Mouse (Mus musculus) G1E (cell line): ENCODE results near the gene Gm49358. TPM values are rescaled to one million over a fixed set of nuclear protein-coding genes. Genes with fewer than 3 reads are reported as not detected.

Source experiments
- ATAC-seq: 2 replicates; pipeline ENCODE4 v1.8.0; 2016; ENCODE audit warnings: mild to moderate bottlenecking; ENCODE audit not compliant: insufficient number of reproducible peaks, poor library complexity, low FRiP score, severe bottlenecking; ENCODE audit errors: extremely low read depth
- DNase-seq: peaks from one replicate; pipeline ENCODE4 v3.0.0; 2012; ENCODE audit warnings: low spot score
- H3K27me3 ChIP-seq: 2 replicates; pipeline ENCODE4 v1.6.1; 2012; ENCODE audit warnings: mild to moderate bottlenecking, low read length, inconsistent platforms; ENCODE audit not compliant: insufficient read depth
- H3K36me3 ChIP-seq: replicated peaks from 2 replicates; pipeline ENCODE3; 2012; ENCODE audit warnings: mild to moderate bottlenecking, inconsistent platforms
- H3K4me1 ChIP-seq: 2 replicates; pipeline ENCODE4 v1.6.1; 2012; ENCODE audit warnings: low read depth, low read length, inconsistent platforms, mixed read lengths; ENCODE audit not compliant: insufficient read depth
- H3K4me3 ChIP-seq: 2 replicates; pipeline ENCODE4 v1.5.1; 2012; ENCODE audit warnings: low read depth, mild to moderate bottlenecking, inconsistent platforms, low read length, moderate library complexity, mixed read lengths
- H3K9me3 ChIP-seq: replicated peaks from 2 replicates; pipeline ENCODE4 v1.6.1; 2012; ENCODE audit warnings: inconsistent platforms
- CTCF ChIP-seq: IDR thresholded peaks from 2 replicates; pipeline ENCODE4 v1.5.1; 2012; ENCODE audit warnings: low read depth, low read length, inconsistent platforms, mixed read lengths
- GATA1 ChIP-seq: IDR thresholded peaks from 2 replicates; pipeline ENCODE4 v1.6.1; 2012; ENCODE audit warnings: borderline replicate concordance, low read length, inconsistent platforms, mixed read lengths
- GATA2 ChIP-seq: IDR thresholded peaks from 2 replicates; pipeline ENCODE4 v1.6.1; 2012; ENCODE audit warnings: low read depth, low read length, inconsistent platforms, borderline replicate concordance
- POLR2AphosphoS5 ChIP-seq: IDR thresholded peaks from 2 replicates; pipeline ENCODE4 v1.6.1; 2012; ENCODE audit warnings: low read depth, low read length, inconsistent platforms; ENCODE audit not compliant: insufficient replicate concordance
- TAL1 ChIP-seq: conservative IDR thresholded peaks from 2 replicates; pipeline ENCODE4 v1.6.1; 2012; ENCODE audit warnings: low read depth, low read length, inconsistent platforms, mixed read lengths
- polyA plus RNA-seq: library from polyadenylated mRNA; stranded (reverse); fragments of >175 nt; gene quantifications from 2 replicates; pipeline ENCODE4 v1.2.3, GENCODE M21; 2012
- total RNA-seq, 2 experiments: library from RNA; stranded (forward) in 1 of 2; stranded (reverse) in 1 of 2; fragments of 200-1000 nt in 1 of 2; fragments of >200 nt in 1 of 2; fragmentation: Nextera tagmentation in 1 of 2; gene quantifications; 2 replicates each; pipeline ENCODE4 v1.2.3; 2014 to 2017

Gm49358 gene
- total and polyA plus RNA-seq, 3 experiments = not detected

- H3K4me3 ChIP-seq = no peak overlapping the region
- no peak for ATAC-seq
- no peaks in the 10 kb centered on the region for H3K9me3 ChIP-seq
- no peak for DNase-seq
- H3K4me1 ChIP-seq = peaks cover 68% of the 10 kb centered on the region
- no peak for TF ChIP-seq TAL1
- TF ChIP-seq POLR2AphosphoS5 = no peak
- TF ChIP-seq CTCF = no peak
- peaks cover 23% of the 10 kb centered on the region for H3K36me3 ChIP-seq
- H3K27me3 ChIP-seq = no peaks in the 10 kb centered on the region
These were observed 18.9 kb downstream of the Gm49358 start for GRCm38 (mm10) chr10:86782656-86783055.

- no peaks in the 10 kb centered on the region for H3K27me3 ChIP-seq
- ATAC-seq (no peak), DNase-seq (no peak)
- peaks cover 30% of the 10 kb centered on the region for H3K36me3 ChIP-seq
- peaks cover 63% of the 10 kb centered on the region for H3K4me1 ChIP-seq
- H3K9me3 ChIP-seq = no peaks in the 10 kb centered on the region
- no peak overlapping the region for H3K4me3 ChIP-seq
- no peak for TF ChIP-seq GATA1
- TF ChIP-seq GATA2 = no peak
- no peak for TF ChIP-seq TAL1
- no peak for TF ChIP-seq CTCF
- no peak for TF ChIP-seq POLR2AphosphoS5
These were observed 19.8 kb downstream of the Gm49358 start for GRCm38 (mm10) chr10:86783561-86783960.

DNA sequence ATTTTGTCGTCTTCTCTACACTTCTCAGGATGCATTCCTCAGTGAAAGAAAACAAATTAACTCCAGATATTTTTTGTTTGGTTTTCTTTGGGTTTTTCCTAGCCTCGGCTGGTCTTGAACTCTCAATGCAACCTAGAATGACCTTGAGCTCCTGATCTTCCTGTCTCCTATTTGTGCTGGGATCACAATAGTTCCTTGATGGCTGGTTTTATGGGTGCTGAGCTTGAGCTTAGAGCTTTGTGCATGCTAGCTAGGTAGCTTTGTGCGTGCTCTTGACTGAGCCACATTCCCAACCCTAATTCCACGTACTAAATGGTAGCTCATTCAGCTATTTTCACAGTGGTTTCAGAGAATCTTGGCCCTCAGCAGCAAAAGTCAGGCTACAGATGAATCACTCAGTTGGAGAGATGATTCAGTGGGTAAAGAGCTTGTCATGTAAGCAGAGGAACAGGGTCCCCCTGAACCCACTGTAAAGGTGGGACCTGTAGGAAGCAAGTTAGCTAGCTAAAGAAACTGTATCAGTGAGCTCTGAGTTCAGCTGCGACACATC, 20.4 kb downstream of the Gm49358 start:
- no peak for ATAC-seq

DNA sequence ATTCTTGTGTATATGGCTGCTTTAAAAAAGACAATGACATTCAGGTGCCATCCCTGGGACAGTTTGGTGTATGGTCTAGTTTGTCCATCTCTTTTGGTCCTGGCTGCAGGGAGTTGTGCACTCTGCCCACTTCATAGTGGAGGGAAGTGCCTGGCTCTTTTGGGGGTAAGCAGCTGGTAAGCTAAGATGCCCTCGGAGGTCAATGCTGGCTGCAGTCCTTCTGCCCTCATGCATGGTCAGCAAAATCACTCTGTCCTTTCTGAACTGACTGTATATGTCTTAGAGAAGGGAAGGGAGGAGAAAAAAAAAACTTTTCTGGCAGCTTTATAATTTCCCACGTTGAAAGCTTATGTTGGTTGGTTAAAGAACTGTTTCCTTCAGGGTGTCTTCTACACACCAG, 21.6 kb downstream of the Gm49358 start:
- TF ChIP-seq GATA1 (no peak), GATA2 (no peak), CTCF (no peak), POLR2AphosphoS5 (no peak), TAL1 (no peak)
- Histone ChIP-seq H3K4me3 (no peak overlapping the region), H3K4me1 (peaks cover 56% of the 10 kb centered on the region), H3K27me3 (no peaks in the 10 kb centered on the region), H3K36me3 (peaks cover 39% of the 10 kb centered on the region), H3K9me3 (no peaks in the 10 kb centered on the region)
- DNase-seq = no peak
- no peak for ATAC-seq

More for the DNA sequence above, 20.4 kb downstream of the Gm49358 start:
- H3K27me3 ChIP-seq = no peaks in the 10 kb centered on the region
- DNase-seq = no peak
- peaks cover 30% of the 10 kb centered on the region for H3K36me3 ChIP-seq
- TF ChIP-seq POLR2AphosphoS5 (no peak), TAL1 (no peak), GATA2 (no peak), CTCF (no peak), GATA1 (no peak)
- H3K4me3 ChIP-seq = no peak overlapping the region
- no peaks in the 10 kb centered on the region for H3K9me3 ChIP-seq
- H3K4me1 ChIP-seq = peaks cover 63% of the 10 kb centered on the region

GRCm38 (mm10) chr10:86786083-86786482, 22.3 kb downstream of the Gm49358 start:
- no peak for DNase-seq
- Histone ChIP-seq H3K36me3 (peaks cover 45% of the 10 kb centered on the region), H3K9me3 (no peaks in the 10 kb centered on the region), H3K4me3 (no peak overlapping the region), H3K27me3 (no peaks in the 10 kb centered on the region), H3K4me1 (peaks cover 50% of the 10 kb centered on the region)
- ATAC-seq = no peak
- TF ChIP-seq POLR2AphosphoS5 (no peak), GATA1 (no peak), TAL1 (no peak), GATA2 (no peak), CTCF (no peak)

- no peaks in the 10 kb centered on the region for H3K9me3 ChIP-seq
- no peak for ATAC-seq
These were observed 24.4 kb downstream of the Gm49358 start for GRCm38 (mm10) chr10:86788193-86788592.

GRCm38 (mm10) chr10:86789146-86789672, 25.4 kb downstream of the Gm49358 start:
- no peak for DNase-seq
- no peaks in the 10 kb centered on the region for H3K9me3 ChIP-seq
- H3K27me3 ChIP-seq = no peaks in the 10 kb centered on the region
- H3K4me3 ChIP-seq = no peak overlapping the region
- H3K36me3 ChIP-seq = peaks cover 57% of the 10 kb centered on the region
- peaks cover 44% of the 10 kb centered on the region for H3K4me1 ChIP-seq
- no peak for ATAC-seq
- no peak for TF ChIP-seq POLR2AphosphoS5
- TF ChIP-seq CTCF = no peak
- TF ChIP-seq TAL1 = no peak
- no peak for TF ChIP-seq GATA2
- TF ChIP-seq GATA1 = no peak

More at GRCm38 (mm10) chr10:86788193-86788592, 24.4 kb downstream of the Gm49358 start:
- H3K4me1 ChIP-seq = peaks cover 38% of the 10 kb centered on the region
- H3K27me3 ChIP-seq = no peaks in the 10 kb centered on the region
- no peak for TF ChIP-seq GATA2
- no peak for TF ChIP-seq POLR2AphosphoS5
- TF ChIP-seq TAL1 = no peak
- no peak for TF ChIP-seq CTCF
- DNase-seq = no peak
- peaks cover 49% of the 10 kb centered on the region for H3K36me3 ChIP-seq
- H3K4me3 ChIP-seq = no peak overlapping the region
